Mouse (Mus musculus) CH12.LX (cell line): ENCODE results near the gene Fam20c. TPM values are rescaled to one million over a fixed set of nuclear protein-coding genes. Genes with fewer than 3 reads are reported as not detected.

Source experiments
- DNase-seq: peaks from one replicate; pipeline ENCODE4 v3.0.0-alpha.2; 2013; ENCODE audit errors: extremely low read depth
- H3K27ac ChIP-seq: 2 replicates; pipeline ENCODE4 v1.5.1; 2012; ENCODE audit warnings: low read depth, mild to moderate bottlenecking, control low read depth, moderate library complexity; ENCODE audit not compliant: insufficient read depth
- H3K27me3 ChIP-seq: replicated peaks from 2 replicates; pipeline ENCODE3; 2012; ENCODE audit warnings: inconsistent platforms
- H3K36me3 ChIP-seq, 2 experiments: replicated peaks in 1 of 2; 2 replicates each; pipeline versions ENCODE3 to v1.6.1; 2012; ENCODE audit warnings: inconsistent platforms in 1 of 2, low read length in 1 of 2, mild to moderate bottlenecking in 1 of 2, mixed read lengths in 1 of 2, moderate library complexity in 1 of 2; ENCODE audit not compliant: control insufficient read depth in 1 of 2, insufficient read depth in 1 of 2
- H3K4me1 ChIP-seq, 2 experiments: 2 replicates each; pipeline ENCODE4 v1.6.1; 2012; ENCODE audit warnings: inconsistent platforms in 1 of 2, moderate library complexity in 1 of 2; ENCODE audit not compliant: insufficient read depth in 2 of 2, control insufficient read depth in 1 of 2
- H3K4me2 ChIP-seq: 2 replicates; pipeline ENCODE4 v1.6.1; 2012; ENCODE audit warnings: low read depth, mild to moderate bottlenecking, control low read depth; ENCODE audit not compliant: poor library complexity, insufficient read depth, severe bottlenecking
- H3K4me3 ChIP-seq, 3 experiments: fragments of 150-350 bp in 1 of 3; sonication (generic) in 1 of 3; replicated peaks in 1 of 3; 2 replicates each; pipeline versions ENCODE3 to v1.5.1; 2011 to 2012; ENCODE audit warnings: low read depth in 2 of 3, low read length in 2 of 3, mild to moderate bottlenecking in 2 of 3, moderate library complexity in 2 of 3, control low read depth in 1 of 3, improper control_type of control experiment in 1 of 3, inconsistent platforms in 1 of 3, mixed read lengths in 1 of 3; ENCODE audit not compliant: poor library complexity in 1 of 3
- H3K79me2 ChIP-seq: replicated peaks from 2 replicates; pipeline ENCODE4 v1.6.1; 2012; ENCODE audit warnings: mild to moderate bottlenecking, moderate library complexity; ENCODE audit not compliant: control insufficient read depth, poor library complexity, insufficient read depth, severe bottlenecking; ENCODE audit errors: extremely low read depth
- H3K9ac ChIP-seq: 2 replicates; pipeline ENCODE4 v1.6.1; 2012; ENCODE audit warnings: low read depth, mild to moderate bottlenecking, control low read depth, moderate library complexity; ENCODE audit not compliant: insufficient read depth
- H3K9me3 ChIP-seq: replicated peaks from 2 replicates; pipeline ENCODE3; 2012; ENCODE audit warnings: low read length, inconsistent platforms, mixed read lengths
- CHD1 ChIP-seq: IDR thresholded peaks from 2 replicates; pipeline ENCODE4 v1.6.1; 2012; ENCODE audit warnings: low read depth, low read length, improper control_type of control experiment, inconsistent platforms
- CHD2 ChIP-seq: IDR thresholded peaks from 2 replicates; pipeline ENCODE4 v1.6.1; 2011; ENCODE audit warnings: low read length, improper control_type of control experiment
- GABPA ChIP-seq: IDR thresholded peaks from 2 replicates; pipeline ENCODE4 v1.6.1; 2012; ENCODE audit warnings: low read depth, low read length, improper control_type of control experiment, inconsistent platforms; ENCODE audit not compliant: insufficient replicate concordance
- HCFC1 ChIP-seq: IDR thresholded peaks from 2 replicates; pipeline ENCODE4 v1.6.1; 2012; ENCODE audit warnings: low read depth, mild to moderate bottlenecking, inconsistent platforms, low read length, improper control_type of control experiment
- IRF4 ChIP-seq: IDR thresholded peaks from 2 replicates; pipeline ENCODE4 v1.6.1; 2014; ENCODE audit warnings: low read depth, mild to moderate bottlenecking, inconsistent platforms, low read length, improper control_type of control experiment
- JUN ChIP-seq: IDR thresholded peaks from 2 replicates; pipeline ENCODE4 v1.6.1; 2011; ENCODE audit warnings: low read depth, mild to moderate bottlenecking, low read length, improper control_type of control experiment, moderate library complexity; ENCODE audit not compliant: insufficient read depth
- KAT2A ChIP-seq: IDR thresholded peaks from 2 replicates; pipeline ENCODE4 v1.6.1; 2012; ENCODE audit warnings: low read length, improper control_type of control experiment, inconsistent platforms; ENCODE audit not compliant: insufficient replicate concordance
- MAFK ChIP-seq: IDR thresholded peaks from 2 replicates; pipeline ENCODE4 v1.6.1; 2011; ENCODE audit warnings: low read length, improper control_type of control experiment; ENCODE audit not compliant: insufficient replicate concordance
- MAX ChIP-seq: IDR thresholded peaks from 2 replicates; pipeline ENCODE4 v1.6.1; 2011; ENCODE audit warnings: low read length, improper control_type of control experiment
- MEF2A ChIP-seq: IDR thresholded peaks from 2 replicates; pipeline ENCODE4 v1.6.1; 2014; ENCODE audit warnings: low read depth, mild to moderate bottlenecking, inconsistent platforms, low read length, improper control_type of control experiment, borderline replicate concordance
- MYC ChIP-seq: IDR thresholded peaks from 2 replicates; pipeline ENCODE4 v1.6.1; 2011; ENCODE audit warnings: low read depth, mild to moderate bottlenecking, improper control_type of control experiment, low read length
- NELFE ChIP-seq: IDR thresholded peaks from 2 replicates; pipeline ENCODE4 v1.6.1; 2011; ENCODE audit warnings: low read depth, low read length, improper control_type of control experiment
- NRF1 ChIP-seq: IDR thresholded peaks from 2 replicates; pipeline ENCODE4 v1.6.1; 2014; ENCODE audit warnings: low read depth, mild to moderate bottlenecking, inconsistent platforms, low read length, improper control_type of control experiment, moderate library complexity
- RCOR1 ChIP-seq: conservative IDR thresholded peaks from 2 replicates; pipeline ENCODE4 v1.6.1; 2012; ENCODE audit warnings: low read depth, mild to moderate bottlenecking, inconsistent platforms, low read length, improper control_type of control experiment
- UBTF ChIP-seq: IDR thresholded peaks from 2 replicates; pipeline ENCODE4 v1.6.1; 2012; ENCODE audit warnings: low read depth, mild to moderate bottlenecking, inconsistent platforms, low read length, improper control_type of control experiment, moderate library complexity
- USF1 ChIP-seq: IDR thresholded peaks from 2 replicates; pipeline ENCODE4 v1.6.1; 2014; ENCODE audit warnings: low read depth, mild to moderate bottlenecking, inconsistent platforms, low read length, improper control_type of control experiment
- ZC3H11A ChIP-seq: IDR thresholded peaks from 2 replicates; pipeline ENCODE4 v1.6.1; 2012; ENCODE audit warnings: low read depth, mild to moderate bottlenecking, inconsistent platforms, low read length, improper control_type of control experiment
- dilution Hi-C: fragments of 300-500 bp; cut with MboI; formaldehyde crosslinking; loops from 2 replicates; pipeline ENCODE4 v1.14.3; 2020; ENCODE audit warnings: low sequenced_read_pairs; ENCODE audit not compliant: extremely low pct_unique_long_range_greater_than_20kb, extremely low pct_ligation_motif_present
- in situ Hi-C: fragments of 300-500 bp; cut with MboI; formaldehyde crosslinking; loops from 3 replicates; pipeline ENCODE4 v1.14.3; 2019; ENCODE audit warnings: low sequenced_read_pairs, low pct_ligation_motif_present, low pct_unique_long_range_greater_than_20kb, mixed read lengths
- polyA plus RNA-seq: library from polyadenylated mRNA; unstranded; fragments of >175 nt; gene quantifications from 2 replicates; pipeline ENCODE4 v1.2.1, GENCODE M21; 2012; ENCODE audit warnings: low read depth; ENCODE audit not compliant: insufficient read length
- total RNA-seq, 2 experiments: library from RNA; depleted of rRNA; stranded (reverse); fragments of 300-350 nt in 1 of 2; fragments of >200 nt in 1 of 2; gene quantifications; 2 replicates each; pipeline ENCODE4 v1.2.3; 2012 to 2014

Gene Fam20c
- total and polyA plus RNA-seq, 3 experiments = 0.13 to 0.84 (median 0.15) TPM

- Histone ChIP-seq H3K4me3 (no peak overlapping the region), H3K9ac (no peak overlapping the region), H3K4me2 (no peak overlapping the region), H3K27ac (no peak overlapping the region), H3K27me3 (peaks cover 14% of the 10 kb centered on the region), H3K36me3 (no peaks in the 10 kb centered on the region), H3K79me2 (no peaks in the 10 kb centered on the region), H3K9me3 (peaks cover 13% of the 10 kb centered on the region), H3K4me1 (peaks cover 0 to 6% of the 10 kb centered on the region in 2 experiments; a peak in 2 of 4 replicates)
- no peak for DNase-seq
- in situ Hi-C loops (no loop called here), dilution Hi-C loops (no loop called here)
- TF ChIP-seq KAT2A (no peak), UBTF (no peak), MAX (no peak), MYC (no peak), MAFK (no peak), HCFC1 (no peak), RCOR1 (no peak), CHD1 (no peak), MEF2A (no peak), IRF4 (no peak), JUN (no peak), ZC3H11A (no peak), NRF1 (no peak), GABPA (no peak), USF1 (no peak), NELFE (no peak)
Measured at GRCm38 (mm10) chr5:138753269-138753668, 1.0 kb upstream of the Fam20c start.

- Histone ChIP-seq H3K9ac (no peak overlapping the region), H3K4me2 (no peak overlapping the region), H3K9me3 (peaks cover 13% of the 10 kb centered on the region), H3K27me3 (peaks cover 14% of the 10 kb centered on the region), H3K27ac (no peak overlapping the region), H3K4me1 (peaks cover 0 to 6% of the 10 kb centered on the region in 2 experiments; a peak in 2 of 4 replicates), H3K36me3 (no peaks in the 10 kb centered on the region), H3K79me2 (no peaks in the 10 kb centered on the region), H3K4me3 (no peak overlapping the region)
- DNase-seq = no peak
- in situ Hi-C loops (no loop called here), dilution Hi-C loops (no loop called here)
- TF ChIP-seq CHD2 (no peak), JUN (no peak)
Measured at GRCm38 (mm10) chr5:138753946-138754302, 390 bp upstream of the Fam20c start.
